Mouse (Mus musculus): ENCODE data around the gene Snx4. TPM values are rescaled to one million over a fixed set of nuclear protein-coding genes. Genes with fewer than 3 reads are reported as not detected.

The Snx4 gene
- 50.3 TPM for total RNA-seq (2023)

DNA sequence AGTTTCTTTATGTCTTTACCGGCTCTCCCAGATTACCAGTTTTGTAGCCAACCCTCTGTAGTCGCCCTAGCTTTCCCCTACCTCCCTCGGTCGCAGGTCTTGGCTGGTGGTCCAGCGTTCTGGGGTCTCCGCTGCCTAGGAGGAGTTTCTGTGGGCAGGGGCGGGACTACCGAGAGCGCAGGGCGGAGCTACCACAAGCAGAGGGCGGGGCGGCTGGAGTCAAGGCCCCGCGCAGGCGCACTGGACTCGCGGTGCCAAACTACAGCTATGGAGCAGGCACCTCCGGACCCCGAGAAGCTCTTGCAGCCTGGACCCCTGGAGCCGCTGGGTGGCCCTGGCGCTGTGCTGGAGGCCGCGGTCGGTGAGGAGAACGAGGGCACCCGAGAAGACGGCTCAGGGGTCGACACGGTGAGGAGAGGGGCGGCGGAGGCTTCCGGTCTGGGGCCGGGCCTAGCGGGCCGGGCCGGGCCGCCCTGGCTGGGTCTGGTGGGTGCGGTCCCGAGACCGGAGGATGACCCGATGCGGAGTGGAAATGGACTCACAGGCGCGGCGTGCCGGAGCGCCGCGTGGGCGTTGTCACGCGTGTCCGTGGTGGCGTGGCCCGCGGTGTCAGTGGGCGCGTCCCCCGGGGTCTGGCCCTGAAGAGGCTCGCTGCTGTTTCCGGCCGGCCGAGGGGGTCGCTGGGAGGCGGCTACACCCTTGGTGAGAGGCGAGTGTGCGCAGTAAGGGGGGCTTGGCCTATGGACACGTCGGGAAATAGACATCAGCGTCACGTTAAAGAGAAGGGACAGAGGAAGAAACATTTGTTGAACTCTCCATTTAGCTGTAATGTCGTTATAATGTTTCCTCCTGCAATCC is at the start of gene Snx4:
Gene Snx4 (plus strand): TSS at position 249 of the 858 bp plus-strand sequence.

Other genes starting within 250 kb of the Snx4 start
- gene Iqcg, start 195.2 kb upstream of the Snx4 start, total RNA-seq (2023) = not detected
- gene Rpl35a, start 195.0 kb upstream of the Snx4 start, total RNA-seq (2023) = 1,373 TPM
- gene Lmln, start 188.9 kb upstream of the Snx4 start, total RNA-seq (2023) = 2.9 TPM
- 27.3 TPM for gene Osbpl11, start 66.4 kb upstream of the Snx4 start, total RNA-seq (2023)
- gene Zfp148, start 129.4 kb downstream of the Snx4 start, total RNA-seq (2023) = 80.8 TPM